Mouse (Mus musculus) embryo, embryonic 11 days (tissue): ENCODE data around the gene Ppm1a.
A peak's percentile ranks its signal among the peaks of the same experiment; 100 is the strongest.

ENCODE experiments used
- DNase-seq: peaks from one replicate; pipeline ENCODE4 v3.0.0-alpha.2; 2015

Ppm1a gene

GRCm38 (mm10) chr12:72757086-72757485 is at the start of gene Ppm1a:
TSS of gene Ppm1a (plus strand) at chr12:72757455.
- peak; percentile 69 for DNase-seq

- no peak for DNase-seq
Measured at GRCm38 (mm10) chr12:72709981-72710380, 47.3 kb upstream of the Ppm1a start.

- DNase-seq: no peak
Measured at GRCm38 (mm10) chr12:72714896-72715295, 42.4 kb upstream of the Ppm1a start.

GRCm38 (mm10) chr12:72715846-72716245 is 41.4 kb upstream of the Ppm1a start:
- no peak for DNase-seq

GRCm38 (mm10) chr12:72719046-72719445 is 38.2 kb upstream of the Ppm1a start:
- DNase-seq: no peak

GRCm38 (mm10) chr12:72719452-72720087 is 37.7 kb upstream of the Ppm1a start:
- no peak for DNase-seq

GRCm38 (mm10) chr12:72721710-72722109 is 35.5 kb upstream of the Ppm1a start:
- DNase-seq: no peak

GRCm38 (mm10) chr12:72723965-72724364 is 33.3 kb upstream of the Ppm1a start:
- DNase-seq: no peak

GRCm38 (mm10) chr12:72727021-72727420 is 30.2 kb upstream of the Ppm1a start:
- DNase-seq: no peak

GRCm38 (mm10) chr12:72727611-72728010 is 29.6 kb upstream of the Ppm1a start:
- no peak for DNase-seq

GRCm38 (mm10) chr12:72734112-72734511 is 23.1 kb upstream of the Ppm1a start:
- DNase-seq: no peak

- DNase-seq: no peak
Measured at GRCm38 (mm10) chr12:72741176-72741575, 16.1 kb upstream of the Ppm1a start.

GRCm38 (mm10) chr12:72744803-72745360 is 12.4 kb upstream of the Ppm1a start:
- DNase-seq: no peak

GRCm38 (mm10) chr12:72745486-72745885 is 11.8 kb upstream of the Ppm1a start:
- DNase-seq: no peak

GRCm38 (mm10) chr12:72748341-72748740 is 8.9 kb upstream of the Ppm1a start:
- no peak for DNase-seq

GRCm38 (mm10) chr12:72748841-72749240 is 8.4 kb upstream of the Ppm1a start:
- no peak for DNase-seq

GRCm38 (mm10) chr12:72749500-72749899 is 7.8 kb upstream of the Ppm1a start:
- no peak for DNase-seq

GRCm38 (mm10) chr12:72750016-72750415 is 7.2 kb upstream of the Ppm1a start:
- DNase-seq: no peak

- DNase-seq: no peak
Measured at GRCm38 (mm10) chr12:72750606-72751005, 6.6 kb upstream of the Ppm1a start.

- peak; percentile 53 for DNase-seq
Measured at GRCm38 (mm10) chr12:72757596-72757995, 341 bp downstream of the Ppm1a start.

GRCm38 (mm10) chr12:72759956-72760355 is 2.7 kb downstream of the Ppm1a start:
- DNase-seq: no peak

GRCm38 (mm10) chr12:72760376-72761229 is 3.3 kb downstream of the Ppm1a start:
- DNase-seq: peak; percentile 97

- no peak for DNase-seq
Measured at GRCm38 (mm10) chr12:72761230-72761648, 4.0 kb downstream of the Ppm1a start.
